Mouse (Mus musculus): ENCODE measurements at regions not wholly inside any gene's neighbourhood (a gene's known extent, or its start where the extent isn't known, plus 50 kb on each side); places are given as distances from the start of the nearest gene placed in this dataset.

GRCm38 (mm10) chr15:59822995-59823681, 193.3 kb downstream of the 4933412E24Rik start:
- Histone ChIP-seq H3K27ac (ENCODE audit: insufficient read depth, low read length) (no peak overlapping the region), H3K4me3 (replicated peaks; ENCODE audit: insufficient read depth, low read depth, low read length) (no peak overlapping the region), H3K27me3 (ENCODE audit: control insufficient read depth, insufficient read depth, low read length) (no peaks in the 10 kb centered on the region), H3K4me1 (ENCODE audit: control insufficient read depth, insufficient read depth, low read length) (0 out of 2 replicates have a peak, but pooled peaks cover 2% of the 10 kb centered on the region)
- WGBS: 76% methylated on average over 3 of the region's 3 CpGs
- no peak for DNase-seq
- TF ChIP-seq POLR2A (IDR thresholded peaks at IDR 0.05; ENCODE audit: borderline replicate concordance, insufficient read depth, low read length): no peak
- TF ChIP-seq CTCF (IDR thresholded peaks at IDR 0.05; ENCODE audit: borderline replicate concordance, insufficient read depth, low read depth, low read length): no peak

DNA sequence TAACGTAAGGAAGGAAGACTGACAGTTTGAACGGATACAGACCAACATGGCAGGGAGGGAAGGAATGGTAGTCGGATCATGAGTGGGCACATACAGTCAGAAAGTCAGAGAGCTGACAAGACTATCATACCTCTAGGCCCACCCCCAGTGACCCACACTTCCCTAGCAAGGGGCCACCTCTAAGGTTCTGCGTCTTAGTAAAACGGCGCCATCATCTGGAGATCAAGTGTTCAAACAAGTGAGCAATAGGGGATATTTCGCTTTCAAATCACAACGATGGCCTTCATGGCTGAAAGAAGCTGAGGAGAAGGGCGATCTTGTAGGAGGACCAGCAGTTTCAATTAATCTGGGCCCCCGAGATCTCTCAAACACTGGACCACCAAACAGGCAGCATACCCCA, 196.1 kb downstream of the 4933412E24Rik start:
- DNase-seq: no peak
- H3K4me3 ChIP-seq (replicated peaks; ENCODE audit: insufficient read depth, low read depth, low read length): no peak overlapping the region
- H3K4me1 ChIP-seq (ENCODE audit: control insufficient read depth, insufficient read depth, low read length): no peaks in the 10 kb centered on the region
- TF ChIP-seq CTCF (IDR thresholded peaks at IDR 0.05; ENCODE audit: borderline replicate concordance, insufficient read depth, low read depth, low read length) (no peak), POLR2A (IDR thresholded peaks at IDR 0.05; ENCODE audit: borderline replicate concordance, insufficient read depth, low read length) (no peak)
- no peak overlapping the region for H3K27ac ChIP-seq (ENCODE audit: insufficient read depth, low read length)
- WGBS: 85% methylated on average over 10 of the region's 10 CpGs
- no peaks in the 10 kb centered on the region for H3K27me3 ChIP-seq (ENCODE audit: control insufficient read depth, insufficient read depth, low read length)

GRCm38 (mm10) chr15:59816031-59816430, 200.4 kb downstream of the 4933412E24Rik start:
- WGBS: 92% methylated on average over 8 of the region's 8 CpGs
- TF ChIP-seq CTCF (IDR thresholded peaks at IDR 0.05; ENCODE audit: borderline replicate concordance, insufficient read depth, low read depth, low read length) (no peak), POLR2A (IDR thresholded peaks at IDR 0.05; ENCODE audit: borderline replicate concordance, insufficient read depth, low read length) (no peak)
- Histone ChIP-seq H3K4me3 (replicated peaks; ENCODE audit: insufficient read depth, low read depth, low read length) (no peak overlapping the region), H3K4me1 (ENCODE audit: control insufficient read depth, insufficient read depth, low read length) (no peaks in the 10 kb centered on the region), H3K27ac (ENCODE audit: insufficient read depth, low read length) (no peak overlapping the region), H3K27me3 (ENCODE audit: control insufficient read depth, insufficient read depth, low read length) (no peaks in the 10 kb centered on the region)
- no peak for DNase-seq

DNA sequence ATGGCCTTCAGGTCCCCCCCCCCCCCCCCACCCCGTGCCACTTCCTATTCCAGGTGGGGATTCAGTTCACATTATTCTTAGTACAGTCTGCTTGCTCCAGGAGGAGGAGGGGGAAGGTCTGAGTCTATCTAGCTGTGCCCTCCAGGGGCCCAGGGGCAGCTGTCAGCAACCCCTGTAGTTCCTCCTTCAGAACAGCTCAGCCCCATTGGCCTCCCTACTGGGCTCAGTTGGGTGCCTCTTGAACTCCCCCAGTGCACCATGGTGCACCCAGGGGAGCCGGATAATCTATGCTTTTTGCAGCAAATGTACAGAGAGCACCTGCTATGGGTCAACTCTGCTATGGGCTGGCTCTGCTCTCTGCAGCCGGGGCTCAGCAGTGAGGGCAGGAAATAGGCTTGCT, 204.8 kb downstream of the 4933412E24Rik start:
- H3K27ac ChIP-seq (ENCODE audit: insufficient read depth, low read length): no peak overlapping the region
- no peak for DNase-seq
- 34% methylated on average over 3 of the region's 3 CpGs for WGBS
- H3K27me3 ChIP-seq (ENCODE audit: control insufficient read depth, insufficient read depth, low read length): no peaks in the 10 kb centered on the region
- no peak overlapping the region for H3K4me3 ChIP-seq (replicated peaks; ENCODE audit: insufficient read depth, low read depth, low read length)
- H3K4me1 ChIP-seq (ENCODE audit: control insufficient read depth, insufficient read depth, low read length): no peaks in the 10 kb centered on the region
- TF ChIP-seq CTCF (IDR thresholded peaks at IDR 0.05; ENCODE audit: borderline replicate concordance, insufficient read depth, low read depth, low read length) (no peak), POLR2A (IDR thresholded peaks at IDR 0.05; ENCODE audit: borderline replicate concordance, insufficient read depth, low read length) (no peak)

- Histone ChIP-seq H3K4me3 (replicated peaks; ENCODE audit: insufficient read depth, low read depth, low read length) (no peak overlapping the region), H3K27me3 (ENCODE audit: control insufficient read depth, insufficient read depth, low read length) (no peaks in the 10 kb centered on the region), H3K4me1 (ENCODE audit: control insufficient read depth, insufficient read depth, low read length) (no peaks in the 10 kb centered on the region), H3K27ac (ENCODE audit: insufficient read depth, low read length) (no peak overlapping the region)
- no peak for TF ChIP-seq POLR2A (IDR thresholded peaks at IDR 0.05; ENCODE audit: borderline replicate concordance, insufficient read depth, low read length)
- TF ChIP-seq CTCF (IDR thresholded peaks at IDR 0.05; ENCODE audit: borderline replicate concordance, insufficient read depth, low read depth, low read length): no peak
- no peak for DNase-seq
- 94% methylated on average over 6 of the region's 6 CpGs for WGBS
Measured at GRCm38 (mm10) chr15:59809361-59809760, 207.1 kb downstream of the 4933412E24Rik start.

DNA sequence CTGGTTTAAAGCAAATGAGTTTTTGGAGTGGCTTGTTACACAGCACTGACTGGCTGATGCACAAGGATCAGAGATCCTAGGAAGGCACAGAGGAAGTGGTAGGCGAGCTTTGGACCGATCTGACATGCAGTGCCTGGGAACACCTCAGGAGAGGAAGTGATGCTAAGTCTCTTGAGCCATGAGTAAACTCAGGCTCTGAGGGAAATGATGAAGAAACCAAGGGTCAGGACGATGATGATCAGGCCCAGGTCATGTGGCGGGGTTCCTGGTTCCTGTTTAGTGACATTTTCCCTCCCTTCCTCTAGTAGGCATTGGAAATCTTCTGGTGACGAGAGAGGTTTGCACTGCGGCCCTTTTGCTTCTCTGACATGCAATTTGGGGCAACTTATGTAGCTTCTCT, 208.7 kb downstream of the 4933412E24Rik start:
- 98% methylated on average over 6 of the region's 6 CpGs for WGBS
- H3K4me3 ChIP-seq (replicated peaks; ENCODE audit: insufficient read depth, low read depth, low read length): no peak overlapping the region
- H3K4me1 ChIP-seq (ENCODE audit: control insufficient read depth, insufficient read depth, low read length): no peaks in the 10 kb centered on the region
- H3K27ac ChIP-seq (ENCODE audit: insufficient read depth, low read length): no peak overlapping the region
- TF ChIP-seq POLR2A (IDR thresholded peaks at IDR 0.05; ENCODE audit: borderline replicate concordance, insufficient read depth, low read length): no peak
- no peak for TF ChIP-seq CTCF (IDR thresholded peaks at IDR 0.05; ENCODE audit: borderline replicate concordance, insufficient read depth, low read depth, low read length)
- no peak for DNase-seq
- H3K27me3 ChIP-seq (ENCODE audit: control insufficient read depth, insufficient read depth, low read length): no peaks in the 10 kb centered on the region

GRCm38 (mm10) chr15:59805771-59806170, 210.6 kb downstream of the 4933412E24Rik start:
- 57% methylated on average over 2 of the region's 2 CpGs for WGBS
- no peak overlapping the region for H3K4me3 ChIP-seq (replicated peaks; ENCODE audit: insufficient read depth, low read depth, low read length)
- TF ChIP-seq CTCF (IDR thresholded peaks at IDR 0.05; ENCODE audit: borderline replicate concordance, insufficient read depth, low read depth, low read length): no peak
- no peak for TF ChIP-seq POLR2A (IDR thresholded peaks at IDR 0.05; ENCODE audit: borderline replicate concordance, insufficient read depth, low read length)
- H3K27me3 ChIP-seq (ENCODE audit: control insufficient read depth, insufficient read depth, low read length): no peaks in the 10 kb centered on the region
- no peak for DNase-seq
- no peak overlapping the region for H3K27ac ChIP-seq (ENCODE audit: insufficient read depth, low read length)
- no peaks in the 10 kb centered on the region for H3K4me1 ChIP-seq (ENCODE audit: control insufficient read depth, insufficient read depth, low read length)

DNA sequence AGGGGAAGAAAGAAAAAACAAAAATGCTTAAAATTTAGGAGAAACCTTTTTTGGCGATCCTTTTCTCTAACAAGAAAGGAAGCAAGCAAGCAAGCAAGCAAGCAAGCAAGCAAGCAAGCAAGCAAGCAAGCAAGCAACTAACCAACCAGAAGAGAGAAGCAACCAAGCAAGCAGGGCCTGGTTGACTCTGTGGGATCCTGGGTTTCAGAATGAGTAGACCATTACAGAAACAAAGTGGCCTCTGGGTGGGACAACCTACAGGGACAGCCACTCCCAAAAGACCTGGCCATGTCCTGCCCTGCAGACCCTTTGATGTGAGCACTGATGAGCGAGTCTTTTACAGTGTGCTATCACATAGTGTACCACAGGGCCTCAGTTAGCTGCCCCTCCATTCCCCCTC, 211.6 kb downstream of the 4933412E24Rik start:
- TF ChIP-seq POLR2A (IDR thresholded peaks at IDR 0.05; ENCODE audit: borderline replicate concordance, insufficient read depth, low read length): no peak
- TF ChIP-seq CTCF (IDR thresholded peaks at IDR 0.05; ENCODE audit: borderline replicate concordance, insufficient read depth, low read depth, low read length): no peak
- 91% methylated on average over 2 of the region's 2 CpGs for WGBS
- H3K4me3 ChIP-seq (replicated peaks; ENCODE audit: insufficient read depth, low read depth, low read length): no peak overlapping the region
- no peak overlapping the region for H3K27ac ChIP-seq (ENCODE audit: insufficient read depth, low read length)
- H3K27me3 ChIP-seq (ENCODE audit: control insufficient read depth, insufficient read depth, low read length): no peaks in the 10 kb centered on the region
- no peaks in the 10 kb centered on the region for H3K4me1 ChIP-seq (ENCODE audit: control insufficient read depth, insufficient read depth, low read length)
- DNase-seq: no peak

Measured in cerebellum, adult 2 months (tissue).